Mouse (Mus musculus) B cell, adult 62 days (primary cell): ENCODE results near the gene Gm13696. TPM values are rescaled to one million over a fixed set of nuclear protein-coding genes. Genes with fewer than 3 reads are reported as not detected.

Experiments used
- total RNA-seq: library from RNA; stranded (reverse); gene quantifications from 4 replicates; pipeline ENCODE4 v1.2.4, GENCODE M21; 2023

The Gm13696 gene
- 2.4 to 3.3 TPM (median 2.9 TPM) in 4 replicates for total RNA-seq

DNA sequence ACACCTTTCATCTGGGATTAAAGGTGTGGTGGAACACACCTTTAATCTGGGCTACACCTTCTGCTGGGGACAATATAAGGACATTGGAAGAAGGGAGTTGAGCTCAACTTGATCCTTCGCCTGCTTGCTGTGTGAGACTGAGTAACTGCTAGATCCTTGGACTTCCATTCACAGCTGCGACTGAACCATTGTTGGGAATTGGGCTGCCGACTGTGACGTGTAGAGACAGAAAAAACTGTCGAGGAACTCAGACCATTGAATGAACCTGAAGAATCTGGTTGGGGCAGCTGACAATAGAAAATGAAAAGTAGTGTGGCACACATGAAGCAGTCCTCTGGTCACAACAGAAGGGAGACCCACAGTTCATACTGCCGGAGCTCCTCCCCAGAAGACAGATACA is at the start of gene Gm13696:
Gene Gm13696 (plus strand): TSS at position 301 of the 400 bp plus-strand sequence.

DNA sequence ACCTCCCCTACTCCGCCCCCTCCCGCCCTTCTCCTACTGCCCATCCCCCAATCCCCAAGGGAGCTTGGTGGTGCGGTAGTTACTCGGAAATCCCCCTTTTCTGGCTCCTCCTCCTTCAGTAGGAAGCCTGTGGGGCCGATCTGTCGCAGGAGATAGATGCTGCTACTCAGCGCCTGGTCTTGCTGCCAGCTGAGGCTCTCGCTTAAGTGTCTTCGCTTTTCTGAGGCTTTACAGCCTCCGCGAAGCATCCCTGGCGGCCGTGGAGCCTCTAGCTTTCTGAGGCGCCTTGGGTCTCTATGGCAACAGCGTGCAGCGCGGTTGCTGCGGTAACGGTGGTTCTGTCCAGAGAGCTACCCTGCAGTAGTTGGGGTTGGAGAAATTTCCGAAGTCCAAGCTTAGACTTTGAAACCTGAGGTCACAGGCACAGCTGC is 32.0 kb upstream of the Gm13696 start, which contains the start of gene Zswim2:
Gene Zswim2 (minus strand): TSS at position 298 of the 431 bp plus-strand sequence.

DNA sequence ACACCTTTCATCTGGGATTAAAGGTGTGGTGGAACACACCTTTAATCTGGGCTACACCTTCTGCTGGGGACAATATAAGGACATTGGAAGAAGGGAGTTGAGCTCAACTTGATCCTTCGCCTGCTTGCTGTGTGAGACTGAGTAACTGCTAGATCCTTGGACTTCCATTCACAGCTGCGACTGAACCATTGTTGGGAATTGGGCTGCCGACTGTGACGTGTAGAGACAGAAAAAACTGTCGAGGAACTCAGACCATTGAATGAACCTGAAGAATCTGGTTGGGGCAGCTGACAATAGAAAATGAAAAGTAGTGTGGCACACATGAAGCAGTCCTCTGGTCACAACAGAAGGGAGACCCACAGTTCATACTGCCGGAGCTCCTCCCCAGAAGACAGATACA is 17.5 kb upstream of the Gm13696 start, which contains the start of gene Gm13698:
Gene Gm13698 (plus strand): TSS at position 301 of the 400 bp plus-strand sequence.

DNA sequence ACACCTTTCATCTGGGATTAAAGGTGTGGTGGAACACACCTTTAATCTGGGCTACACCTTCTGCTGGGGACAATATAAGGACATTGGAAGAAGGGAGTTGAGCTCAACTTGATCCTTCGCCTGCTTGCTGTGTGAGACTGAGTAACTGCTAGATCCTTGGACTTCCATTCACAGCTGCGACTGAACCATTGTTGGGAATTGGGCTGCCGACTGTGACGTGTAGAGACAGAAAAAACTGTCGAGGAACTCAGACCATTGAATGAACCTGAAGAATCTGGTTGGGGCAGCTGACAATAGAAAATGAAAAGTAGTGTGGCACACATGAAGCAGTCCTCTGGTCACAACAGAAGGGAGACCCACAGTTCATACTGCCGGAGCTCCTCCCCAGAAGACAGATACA is 11.7 kb upstream of the Gm13696 start, which contains the start of gene Gm13693:
Gene Gm13693 (plus strand): TSS at position 301 of the 400 bp plus-strand sequence.

DNA sequence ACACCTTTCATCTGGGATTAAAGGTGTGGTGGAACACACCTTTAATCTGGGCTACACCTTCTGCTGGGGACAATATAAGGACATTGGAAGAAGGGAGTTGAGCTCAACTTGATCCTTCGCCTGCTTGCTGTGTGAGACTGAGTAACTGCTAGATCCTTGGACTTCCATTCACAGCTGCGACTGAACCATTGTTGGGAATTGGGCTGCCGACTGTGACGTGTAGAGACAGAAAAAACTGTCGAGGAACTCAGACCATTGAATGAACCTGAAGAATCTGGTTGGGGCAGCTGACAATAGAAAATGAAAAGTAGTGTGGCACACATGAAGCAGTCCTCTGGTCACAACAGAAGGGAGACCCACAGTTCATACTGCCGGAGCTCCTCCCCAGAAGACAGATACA is 5.9 kb upstream of the Gm13696 start, which contains the start of gene Gm13695:
Gene Gm13695 (plus strand): TSS at position 301 of the 400 bp plus-strand sequence.

DNA sequence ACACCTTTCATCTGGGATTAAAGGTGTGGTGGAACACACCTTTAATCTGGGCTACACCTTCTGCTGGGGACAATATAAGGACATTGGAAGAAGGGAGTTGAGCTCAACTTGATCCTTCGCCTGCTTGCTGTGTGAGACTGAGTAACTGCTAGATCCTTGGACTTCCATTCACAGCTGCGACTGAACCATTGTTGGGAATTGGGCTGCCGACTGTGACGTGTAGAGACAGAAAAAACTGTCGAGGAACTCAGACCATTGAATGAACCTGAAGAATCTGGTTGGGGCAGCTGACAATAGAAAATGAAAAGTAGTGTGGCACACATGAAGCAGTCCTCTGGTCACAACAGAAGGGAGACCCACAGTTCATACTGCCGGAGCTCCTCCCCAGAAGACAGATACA is 5.7 kb downstream of the Gm13696 start, which contains the start of gene Gm13694:
Gene Gm13694 (plus strand): TSS at position 301 of the 400 bp plus-strand sequence.

DNA sequence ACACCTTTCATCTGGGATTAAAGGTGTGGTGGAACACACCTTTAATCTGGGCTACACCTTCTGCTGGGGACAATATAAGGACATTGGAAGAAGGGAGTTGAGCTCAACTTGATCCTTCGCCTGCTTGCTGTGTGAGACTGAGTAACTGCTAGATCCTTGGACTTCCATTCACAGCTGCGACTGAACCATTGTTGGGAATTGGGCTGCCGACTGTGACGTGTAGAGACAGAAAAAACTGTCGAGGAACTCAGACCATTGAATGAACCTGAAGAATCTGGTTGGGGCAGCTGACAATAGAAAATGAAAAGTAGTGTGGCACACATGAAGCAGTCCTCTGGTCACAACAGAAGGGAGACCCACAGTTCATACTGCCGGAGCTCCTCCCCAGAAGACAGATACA is 11.5 kb downstream of the Gm13696 start, which contains the start of gene Gm13697:
Gene Gm13697 (plus strand): TSS at position 301 of the 400 bp plus-strand sequence.

DNA sequence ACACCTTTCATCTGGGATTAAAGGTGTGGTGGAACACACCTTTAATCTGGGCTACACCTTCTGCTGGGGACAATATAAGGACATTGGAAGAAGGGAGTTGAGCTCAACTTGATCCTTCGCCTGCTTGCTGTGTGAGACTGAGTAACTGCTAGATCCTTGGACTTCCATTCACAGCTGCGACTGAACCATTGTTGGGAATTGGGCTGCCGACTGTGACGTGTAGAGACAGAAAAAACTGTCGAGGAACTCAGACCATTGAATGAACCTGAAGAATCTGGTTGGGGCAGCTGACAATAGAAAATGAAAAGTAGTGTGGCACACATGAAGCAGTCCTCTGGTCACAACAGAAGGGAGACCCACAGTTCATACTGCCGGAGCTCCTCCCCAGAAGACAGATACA is 17.3 kb downstream of the Gm13696 start, which contains the start of gene Gm13691:
Gene Gm13691 (plus strand): TSS at position 301 of the 400 bp plus-strand sequence.

Other genes starting within 250 kb of the Gm13696 start
- 53.9 to 61.7 TPM (median 57.2 TPM) in 4 replicates for gene Itgav, start 248.7 kb upstream of the Gm13696 start, total RNA-seq
- gene Fam171b, start 160.5 kb upstream of the Gm13696 start, total RNA-seq, result 0.09 TPM in 1 of 4 replicates, not detected in the others
- not detected in 4 replicates for gene Zswim2, start 31.9 kb upstream of the Gm13696 start, total RNA-seq
- 2.4 to 3.3 TPM (median 2.9 TPM) in 4 replicates for gene Gm13698, start 17.4 kb upstream of the Gm13696 start, total RNA-seq
- gene Gm13693, start 11.6 kb upstream of the Gm13696 start, total RNA-seq, result 2.4 to 3.3 TPM (median 2.9 TPM) in 4 replicates
- gene Gm13695, start 5.8 kb upstream of the Gm13696 start, total RNA-seq, result 2.8 TPM in 1 of 4 replicates, not detected in the others
- 2.4 to 3.3 TPM (median 2.9 TPM) in 4 replicates for gene Gm13694, start 5.8 kb downstream of the Gm13696 start, total RNA-seq
- 2.4 to 3.3 TPM (median 2.9 TPM) in 4 replicates for gene Gm13697, start 11.6 kb downstream of the Gm13696 start, total RNA-seq
- gene Gm13691, start 17.4 kb downstream of the Gm13696 start, total RNA-seq, result 2.4 to 3.3 TPM (median 2.9 TPM) in 4 replicates